Mouse (Mus musculus) right cerebral cortex, adult 2 months (tissue): ENCODE data around the gene Cyp3a44.
"Not testable (repeated sequence)": the region's sequence is repeated elsewhere in the genome, so short reads cannot be mapped to it uniquely, and the experiment has no call there.

Source experiments
- DNase-seq, 2 experiments: peaks; one replicate each; pipeline ENCODE4 v3.0.0; 2021 to 2022; ENCODE audit warnings: low spot score in 2 of 2

Gene Cyp3a44

DNA sequence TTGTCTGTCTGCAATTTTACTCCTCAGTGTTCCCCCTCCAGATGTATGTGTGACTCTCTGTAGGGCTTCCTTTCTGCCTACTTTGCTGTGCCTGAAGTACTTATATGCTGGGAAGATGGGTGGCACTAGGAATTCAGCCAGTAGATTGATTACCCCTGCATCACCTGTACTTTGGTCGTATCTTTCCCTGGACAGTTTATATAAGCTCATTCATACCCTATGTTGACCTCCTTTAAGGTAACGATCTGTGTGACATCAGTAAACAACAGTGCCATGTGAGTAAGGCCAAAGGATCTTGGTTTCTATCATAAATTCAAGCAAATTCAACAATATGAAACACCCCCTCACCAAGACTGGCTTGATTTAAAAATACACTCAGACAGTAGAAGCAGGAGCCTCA is at the start of gene Cyp3a44:
Gene Cyp3a44 (minus strand): TSS at position 79 of the 400 bp plus-strand sequence.
- not testable (repeated sequence) for DNase-seq

DNA sequence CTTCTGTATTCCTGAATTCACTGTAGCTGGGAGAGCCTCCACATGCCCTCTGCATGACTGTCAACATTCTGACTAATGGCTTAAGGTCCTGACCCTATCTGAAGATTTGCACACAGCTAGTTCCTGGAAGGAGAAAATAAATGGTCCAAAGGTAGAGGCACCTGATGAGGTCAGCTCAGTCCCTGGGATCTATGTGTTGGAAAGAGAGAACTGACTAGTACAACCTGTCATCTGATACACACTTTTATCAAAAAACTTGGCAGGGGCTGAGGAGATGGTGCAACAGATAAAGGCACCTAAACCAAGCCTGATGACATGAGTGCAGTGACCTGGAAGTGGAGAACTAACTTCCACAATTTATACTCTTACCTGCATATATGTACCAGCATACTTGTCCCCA is 5.4 kb downstream of the Cyp3a44 start:
- not testable (repeated sequence) for DNase-seq

DNA sequence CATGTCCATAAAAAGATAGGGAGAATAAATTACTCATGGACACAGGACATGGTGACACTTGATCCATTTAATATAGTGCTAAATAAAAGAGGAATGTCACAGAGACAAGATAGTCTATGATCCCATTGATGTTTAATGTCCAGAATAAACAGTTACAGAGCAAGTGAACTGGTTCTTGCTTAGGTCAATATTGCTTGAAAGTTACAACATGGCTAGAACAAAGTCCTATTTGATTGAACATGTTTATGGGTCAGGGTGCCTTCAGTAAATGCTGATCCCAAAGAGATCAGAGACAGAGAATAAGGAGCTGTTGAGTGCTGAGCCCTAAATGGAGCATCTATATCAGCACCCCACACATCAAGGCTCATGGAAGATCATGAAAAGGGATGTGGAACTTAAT is 12.4 kb downstream of the Cyp3a44 start:
- DNase-seq = not testable (repeated sequence)

DNA sequence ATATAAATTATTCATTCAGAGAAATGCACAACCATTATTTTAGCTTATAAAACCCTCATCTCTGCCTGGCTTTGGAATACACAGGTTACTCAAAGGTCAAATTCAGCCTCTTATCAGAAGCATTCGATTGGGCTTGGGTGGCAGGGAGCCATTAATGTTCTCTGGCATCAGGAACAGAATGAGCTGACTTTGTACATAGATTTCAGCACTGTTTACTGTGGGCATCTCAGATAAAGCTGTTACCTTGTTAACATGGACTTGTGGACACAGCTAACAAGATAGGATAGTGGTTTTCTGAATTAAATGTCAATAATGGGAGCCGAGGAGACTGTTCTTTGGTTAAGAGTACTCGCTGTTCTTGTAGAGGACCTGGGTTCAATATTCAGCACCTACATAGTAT is 68.2 kb downstream of the Cyp3a44 start:
- DNase-seq = not testable (repeated sequence)
